Mouse (Mus musculus) lung, adult 2 months (tissue): Measurements from ENCODE around the gene Elobl.
"Not testable (repeated sequence)": the region's sequence is repeated elsewhere in the genome, so short reads cannot be mapped to it uniquely, and the experiment has no call there.

ENCODE experiments used
- CTCF ChIP-seq: fragments of 200-500 bp; IDR thresholded peaks from 2 replicates; pipeline ENCODE4 v1.5.1; 2011; ENCODE audit warnings: mild to moderate bottlenecking, low read length, control low read depth; ENCODE audit not compliant: insufficient read depth
- POLR2A ChIP-seq: fragments of 200-500 bp; IDR thresholded peaks from 2 replicates; pipeline ENCODE4 v1.6.1; 2011; ENCODE audit warnings: low read depth, mild to moderate bottlenecking, control low read depth, low read length, borderline replicate concordance; ENCODE audit errors: extremely low read depth

- TF ChIP-seq CTCF, POLR2A: not testable (repeated sequence)
Measured at GRCm38 (mm10) chr11:88997343-88997742, 30.6 kb upstream of the Elobl start.
